Mouse (Mus musculus) hindbrain, postnatal 0 days (tissue): ENCODE data around the gene Slc26a9. TPM values are rescaled to one million over a fixed set of nuclear protein-coding genes. Genes with fewer than 3 reads are reported as not detected.
A peak's percentile ranks its signal among the peaks of the same experiment; 100 is the strongest.

Experiments used
- ATAC-seq: fragments of 200-750 bp; cut with Nextera tagmentation; 2 replicates; pipeline ENCODE4 v1.8.0; 2017; ENCODE audit warnings: mild to moderate bottlenecking, moderate TSS enrichment, moderate library complexity
- DNase-seq: peaks from one replicate; pipeline ENCODE4 v3.0.0-alpha.2; 2015; ENCODE audit warnings: low spot score
- H3K27ac ChIP-seq: fragments of 300-500 bp; sonication (generic); 2 replicates; pipeline ENCODE4 v1.5.1; 2014; ENCODE audit warnings: mild to moderate bottlenecking
- H3K27me3 ChIP-seq: fragments of 300-500 bp; sonication (generic); 2 replicates; pipeline ENCODE4 v1.6.1; 2014; ENCODE audit warnings: low read length, mixed read lengths; ENCODE audit not compliant: insufficient read depth
- H3K36me3 ChIP-seq: fragments of 300-500 bp; sonication (generic); 2 replicates; pipeline ENCODE4 v1.6.1; 2014; ENCODE audit warnings: low read length, mixed read lengths; ENCODE audit not compliant: insufficient read depth
- H3K4me1 ChIP-seq: fragments of 300-500 bp; sonication (generic); 2 replicates; pipeline ENCODE4 v1.6.1; 2014; ENCODE audit warnings: antibody characterized with exemption, low read length, mixed read lengths; ENCODE audit not compliant: insufficient read depth
- H3K4me2 ChIP-seq: fragments of 300-500 bp; sonication (generic); 2 replicates; pipeline ENCODE4 v1.6.1; 2014; ENCODE audit warnings: low read depth, mild to moderate bottlenecking, low read length, moderate library complexity, mixed read lengths
- H3K4me3 ChIP-seq: fragments of 300-500 bp; sonication (generic); 2 replicates; pipeline ENCODE4 v1.5.1; 2014; ENCODE audit warnings: low read length
- H3K9ac ChIP-seq: fragments of 300-500 bp; sonication (generic); replicated peaks from 2 replicates; pipeline ENCODE4 v1.6.1; 2014; ENCODE audit warnings: mild to moderate bottlenecking, low read length, moderate library complexity, mixed read lengths
- H3K9me3 ChIP-seq: fragments of 300-500 bp; sonication (generic); 2 replicates; pipeline ENCODE4 v1.6.1; 2016; ENCODE audit warnings: low read length, mixed read lengths
- CTCF ChIP-seq: IDR thresholded peaks from 2 replicates; pipeline ENCODE4 v1.5.1; 2016; ENCODE audit warnings: antibody characterized with exemption, control low read depth, low read depth
- WGBS: fragments of 180-500 bp; shearing (Covaris S2); extraction: QIAGEN DNeasy Blood & Tissue Kit; methylation state at CpG from one replicate; pipeline ENCODE4 v1.1.7; 2014; 5-methylcytosine and 5-hydroxymethylcytosine counted together
- polyA plus RNA-seq: library from polyadenylated mRNA; unstranded; fragments of >200 nt; fragmentation: Nextera tagmentation; extraction: Ambion mirVana; gene quantifications from 2 replicates; pipeline ENCODE4 v1.2.1, GENCODE M21; 2015
- total RNA-seq: library from RNA; depleted of rRNA; stranded (reverse); fragments of >200 nt; gene quantifications from 2 replicates; pipeline ENCODE4 v1.2.3, GENCODE M21; 2014

Slc26a9 gene
- total and polyA plus RNA-seq, 2 experiments from 2014 or later = 0.10 to 0.37 TPM

- no peak overlapping the region for H3K27ac ChIP-seq
- H3K27me3 ChIP-seq = no peaks in the 10 kb centered on the region
- ATAC-seq (no peak), DNase-seq (no peak)
- no peak overlapping the region for H3K4me2 ChIP-seq
- WGBS = 70% methylated on average over 6 of the region's 6 CpGs
- H3K4me3 ChIP-seq = no peak overlapping the region
- peaks cover 6% of the 10 kb centered on the region; the same call in 1 of the 2 replicates for H3K4me1 ChIP-seq
- no peak overlapping the region for H3K9ac ChIP-seq
- no peak for TF ChIP-seq CTCF
- no peaks in the 10 kb centered on the region for H3K36me3 ChIP-seq
- H3K9me3 ChIP-seq = no peaks in the 10 kb centered on the region
These were observed 13.4 kb downstream of the Slc26a9 start for GRCm38 (mm10) chr1:131757211-131757610.

GRCm38 (mm10) chr1:131758796-131759195 lies 15.0 kb downstream of the Slc26a9 start:
- Histone ChIP-seq H3K9me3 (no peaks in the 10 kb centered on the region), H3K9ac (no peak overlapping the region), H3K4me2 (no peak overlapping the region), H3K4me1 (no peaks in the 10 kb centered on the region), H3K27ac (no peak overlapping the region), H3K4me3 (no peak overlapping the region), H3K36me3 (no peaks in the 10 kb centered on the region), H3K27me3 (no peaks in the 10 kb centered on the region)
- DNase-seq = no peak
- no peak for ATAC-seq
- TF ChIP-seq CTCF = no peak
- WGBS = 39% methylated on average over 7 of the region's 7 CpGs

- no peaks in the 10 kb centered on the region for H3K36me3 ChIP-seq
- H3K27me3 ChIP-seq = no peaks in the 10 kb centered on the region
- no peak; the same call in 1 of the 2 replicates for ATAC-seq
- no peaks in the 10 kb centered on the region for H3K9me3 ChIP-seq
- no peak overlapping the region for H3K4me2 ChIP-seq
- WGBS = 61% methylated on average over 9 of the region's 9 CpGs
- H3K27ac ChIP-seq = no peak overlapping the region
- no peak overlapping the region for H3K4me3 ChIP-seq
- TF ChIP-seq CTCF = no peak
- H3K9ac ChIP-seq = no peak overlapping the region
- no peak for DNase-seq
- H3K4me1 ChIP-seq = no peaks in the 10 kb centered on the region
These were observed 16.0 kb downstream of the Slc26a9 start for GRCm38 (mm10) chr1:131759667-131760427.

- DNase-seq = no peak
- no peak overlapping the region for H3K27ac ChIP-seq
- no peak overlapping the region for H3K4me2 ChIP-seq
- H3K4me3 ChIP-seq = no peak overlapping the region
- H3K36me3 ChIP-seq = no peaks in the 10 kb centered on the region
- H3K9me3 ChIP-seq = no peaks in the 10 kb centered on the region
- ATAC-seq = no peak
- 72% methylated on average over 3 of the region's 3 CpGs for WGBS
- no peak for TF ChIP-seq CTCF
- H3K27me3 ChIP-seq = no peaks in the 10 kb centered on the region
- 0 out of 2 replicates have a peak, but pooled peaks cover 3% of the 10 kb centered on the region for H3K4me1 ChIP-seq
- no peak overlapping the region for H3K9ac ChIP-seq
These were observed 16.6 kb downstream of the Slc26a9 start for GRCm38 (mm10) chr1:131760428-131760820.

GRCm38 (mm10) chr1:131761079-131761831 lies 17.4 kb downstream of the Slc26a9 start:
- WGBS = 89% methylated on average over 13 of the region's 13 CpGs
- TF ChIP-seq CTCF = no peak
- no peaks in the 10 kb centered on the region for H3K27me3 ChIP-seq
- H3K9me3 ChIP-seq = no peaks in the 10 kb centered on the region
- ATAC-seq (no peak), DNase-seq (no peak)
- H3K4me2 ChIP-seq = no peak overlapping the region
- no peak overlapping the region for H3K4me3 ChIP-seq
- H3K4me1 ChIP-seq = 0 out of 2 replicates have a peak, but pooled peaks cover 4% of the 10 kb centered on the region
- H3K36me3 ChIP-seq = no peaks in the 10 kb centered on the region
- H3K27ac ChIP-seq = no peak overlapping the region
- no peak overlapping the region for H3K9ac ChIP-seq

- no peak for ATAC-seq
- TF ChIP-seq CTCF = peak; percentile 41; the same call in 1 of the 2 replicates
- Histone ChIP-seq H3K4me1 (0 out of 2 replicates have a peak, but pooled peaks cover 4% of the 10 kb centered on the region), H3K9ac (no peak overlapping the region), H3K27me3 (no peaks in the 10 kb centered on the region), H3K9me3 (no peaks in the 10 kb centered on the region), H3K4me3 (no peak overlapping the region), H3K4me2 (no peak overlapping the region), H3K36me3 (no peaks in the 10 kb centered on the region), H3K27ac (no peak overlapping the region)
- no peak for DNase-seq
- 56% methylated on average over 9 of the region's 9 CpGs for WGBS
These were observed 19.9 kb downstream of the Slc26a9 start for GRCm38 (mm10) chr1:131763683-131764082.
